Mouse (Mus musculus) olfactory bulb, adult 2 months (tissue): ENCODE measurements at regions not wholly inside any gene's neighbourhood (a gene's known extent, or its start where the extent isn't known, plus 50 kb on each side); places are given as distances from the start of the nearest gene placed in this dataset.

Experiments used
- CTCF ChIP-seq: fragments of 200-500 bp; IDR thresholded peaks from 2 replicates; pipeline ENCODE4 v1.5.1; 2012; ENCODE audit warnings: low read depth, mild to moderate bottlenecking, low read length, moderate library complexity; ENCODE audit not compliant: insufficient read depth
- POLR2A ChIP-seq: fragments of 200-500 bp; IDR thresholded peaks from 2 replicates; pipeline ENCODE4 v1.6.1; 2012; ENCODE audit warnings: mild to moderate bottlenecking, low read depth, low read length, moderate library complexity; ENCODE audit not compliant: insufficient read depth

DNA sequence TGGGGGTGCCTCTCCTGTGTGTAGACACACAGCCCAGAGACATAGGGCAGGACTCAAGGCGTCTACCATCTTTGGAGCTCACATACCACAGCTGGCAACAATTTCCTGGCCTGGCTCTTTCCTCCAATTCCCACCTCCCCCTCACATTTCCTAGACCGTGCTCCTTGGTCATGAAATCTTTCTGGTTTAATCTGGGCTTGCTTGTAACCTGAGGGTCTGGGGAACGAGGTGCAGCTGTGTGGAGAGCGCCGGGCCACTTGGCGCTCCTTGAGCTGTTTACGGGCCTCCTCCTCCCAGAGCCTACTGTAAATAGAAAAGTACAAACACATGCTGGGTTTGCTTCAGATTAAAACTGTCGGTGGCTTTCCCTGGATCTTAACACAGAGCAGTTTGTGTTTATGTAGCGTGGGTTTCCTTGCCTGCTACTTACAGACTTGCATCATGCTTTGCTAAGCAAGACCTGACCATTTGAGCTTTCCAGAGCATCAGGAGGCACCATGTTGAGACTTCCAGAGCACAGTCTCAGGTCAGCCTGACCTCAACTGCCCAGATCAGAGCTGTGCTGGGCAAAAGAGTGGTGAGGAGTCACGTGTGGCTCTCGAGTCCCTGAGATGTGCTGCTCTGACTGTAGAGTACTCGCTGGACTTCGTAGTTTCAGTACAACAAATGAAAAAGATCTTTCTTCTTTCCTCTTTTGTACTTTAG lies 66.1 kb upstream of the Haao start:
- TF ChIP-seq POLR2A = no peak
- no peak for TF ChIP-seq CTCF
